Mouse (Mus musculus): ENCODE data around the gene Slc44a1. TPM values are rescaled to one million over a fixed set of nuclear protein-coding genes. Genes with fewer than 3 reads are reported as not detected.

The Slc44a1 gene
- total and polyA plus RNA-seq, 2 experiments, result 16.3 to 32.9 TPM

- H3K27me3 ChIP-seq (ENCODE audit: control insufficient read depth, insufficient read depth, low read length), result no peaks in the 10 kb centered on the region
- TF ChIP-seq POLR2A (IDR thresholded peaks at IDR 0.05; ENCODE audit: extremely low read depth, insufficient read depth, low read length) (no peak), CTCF (IDR thresholded peaks at IDR 0.05; ENCODE audit: low read depth, low read length) (no peak)
- 86% methylated on average over 2 of the region's 2 CpGs for WGBS
These were observed 15.7 kb downstream of the Slc44a1 start for GRCm38 (mm10) chr4:53455885-53456284.

GRCm38 (mm10) chr4:53456570-53456969 is 16.4 kb downstream of the Slc44a1 start:
- no peak for TF ChIP-seq CTCF (IDR thresholded peaks at IDR 0.05; ENCODE audit: low read depth, low read length)
- TF ChIP-seq POLR2A (IDR thresholded peaks at IDR 0.05; ENCODE audit: extremely low read depth, insufficient read depth, low read length), result no peak
- H3K4me3 ChIP-seq (ENCODE audit: insufficient read depth, low read depth, low read length), result no peak overlapping the region
- WGBS, result 93% methylated on average over 6 of the region's 6 CpGs
- no peak overlapping the region for H3K27ac ChIP-seq (replicated peaks; ENCODE audit: insufficient read depth, low read depth, low read length)
- peaks cover 4% of the 10 kb centered on the region for H3K4me1 ChIP-seq (ENCODE audit: control insufficient read depth, insufficient read depth, low read length)
- H3K36me3 ChIP-seq (ENCODE audit: control insufficient read depth, insufficient read depth, low read length), result no peaks in the 10 kb centered on the region
- no peak for DNase-seq (ENCODE audit: extremely low read depth, low read depth, low spot score)
- no peak overlapping the region for H3K9ac ChIP-seq (ENCODE audit: low read depth, low read length)
- H3K79me2 ChIP-seq (ENCODE audit: control insufficient read depth, insufficient read depth, low read length), result peaks cover 40% of the 10 kb centered on the region
- H3K27me3 ChIP-seq (ENCODE audit: control insufficient read depth, insufficient read depth, low read length), result no peaks in the 10 kb centered on the region

More at GRCm38 (mm10) chr4:53455885-53456284, 15.7 kb downstream of the Slc44a1 start:
- Histone ChIP-seq H3K4me1 (ENCODE audit: control insufficient read depth, insufficient read depth, low read length) (peaks cover 6% of the 10 kb centered on the region), H3K4me3 (ENCODE audit: insufficient read depth, low read depth, low read length) (no peak overlapping the region), H3K79me2 (ENCODE audit: control insufficient read depth, insufficient read depth, low read length) (peaks cover 38% of the 10 kb centered on the region), H3K36me3 (ENCODE audit: control insufficient read depth, insufficient read depth, low read length) (no peaks in the 10 kb centered on the region), H3K9ac (ENCODE audit: low read depth, low read length) (no peak overlapping the region), H3K27ac (replicated peaks; ENCODE audit: insufficient read depth, low read depth, low read length) (no peak overlapping the region)
- no peak for DNase-seq (ENCODE audit: extremely low read depth, low read depth, low spot score)

GRCm38 (mm10) chr4:53458503-53458902 is 18.3 kb downstream of the Slc44a1 start:
- H3K4me1 ChIP-seq (ENCODE audit: control insufficient read depth, insufficient read depth, low read length), result no peaks in the 10 kb centered on the region
- H3K4me3 ChIP-seq (ENCODE audit: insufficient read depth, low read depth, low read length), result no peak overlapping the region
- H3K79me2 ChIP-seq (ENCODE audit: control insufficient read depth, insufficient read depth, low read length), result peaks cover 49% of the 10 kb centered on the region
- WGBS, result 83% methylated on average over 3 of the region's 3 CpGs
- no peak overlapping the region for H3K9ac ChIP-seq (ENCODE audit: low read depth, low read length)
- H3K27ac ChIP-seq (replicated peaks; ENCODE audit: insufficient read depth, low read depth, low read length), result no peak overlapping the region
- no peaks in the 10 kb centered on the region for H3K36me3 ChIP-seq (ENCODE audit: control insufficient read depth, insufficient read depth, low read length)
- no peak for DNase-seq (ENCODE audit: extremely low read depth, low read depth, low spot score)
- no peaks in the 10 kb centered on the region for H3K27me3 ChIP-seq (ENCODE audit: control insufficient read depth, insufficient read depth, low read length)
- TF ChIP-seq CTCF (IDR thresholded peaks at IDR 0.05; ENCODE audit: low read depth, low read length), result no peak
- TF ChIP-seq POLR2A (IDR thresholded peaks at IDR 0.05; ENCODE audit: extremely low read depth, insufficient read depth, low read length), result no peak

GRCm38 (mm10) chr4:53459697-53460096 is 19.5 kb downstream of the Slc44a1 start:
- Histone ChIP-seq H3K36me3 (ENCODE audit: control insufficient read depth, insufficient read depth, low read length) (no peaks in the 10 kb centered on the region), H3K27me3 (ENCODE audit: control insufficient read depth, insufficient read depth, low read length) (no peaks in the 10 kb centered on the region), H3K4me1 (ENCODE audit: control insufficient read depth, insufficient read depth, low read length) (no peaks in the 10 kb centered on the region), H3K79me2 (ENCODE audit: control insufficient read depth, insufficient read depth, low read length) (peaks cover 49% of the 10 kb centered on the region), H3K4me3 (ENCODE audit: insufficient read depth, low read depth, low read length) (no peak overlapping the region), H3K9ac (ENCODE audit: low read depth, low read length) (no peak overlapping the region), H3K27ac (replicated peaks; ENCODE audit: insufficient read depth, low read depth, low read length) (no peak overlapping the region)
- TF ChIP-seq CTCF (IDR thresholded peaks at IDR 0.05; ENCODE audit: low read depth, low read length) (no peak), POLR2A (IDR thresholded peaks at IDR 0.05; ENCODE audit: extremely low read depth, insufficient read depth, low read length) (no peak)
- no peak for DNase-seq (ENCODE audit: extremely low read depth, low read depth, low spot score)
- 92% methylated on average over 7 of the region's 7 CpGs for WGBS

GRCm38 (mm10) chr4:53461026-53461425 is 20.8 kb downstream of the Slc44a1 start:
- H3K27me3 ChIP-seq (ENCODE audit: control insufficient read depth, insufficient read depth, low read length), result no peaks in the 10 kb centered on the region

GRCm38 (mm10) chr4:53462069-53462468 is 21.9 kb downstream of the Slc44a1 start:
- H3K9ac ChIP-seq (ENCODE audit: low read depth, low read length), result no peak overlapping the region
- no peak for TF ChIP-seq POLR2A (IDR thresholded peaks at IDR 0.05; ENCODE audit: extremely low read depth, insufficient read depth, low read length)
- TF ChIP-seq CTCF (IDR thresholded peaks at IDR 0.05; ENCODE audit: low read depth, low read length), result no peak
- peaks cover 39% of the 10 kb centered on the region for H3K79me2 ChIP-seq (ENCODE audit: control insufficient read depth, insufficient read depth, low read length)
- no peak overlapping the region for H3K27ac ChIP-seq (replicated peaks; ENCODE audit: insufficient read depth, low read depth, low read length)
- no peaks in the 10 kb centered on the region for H3K27me3 ChIP-seq (ENCODE audit: control insufficient read depth, insufficient read depth, low read length)
- H3K4me1 ChIP-seq (ENCODE audit: control insufficient read depth, insufficient read depth, low read length), result no peaks in the 10 kb centered on the region
- no peak overlapping the region for H3K4me3 ChIP-seq (ENCODE audit: insufficient read depth, low read depth, low read length)
- WGBS, result 66% methylated on average over 5 of the region's 5 CpGs
- DNase-seq (ENCODE audit: extremely low read depth, low read depth, low spot score), result no peak
- no peaks in the 10 kb centered on the region for H3K36me3 ChIP-seq (ENCODE audit: control insufficient read depth, insufficient read depth, low read length)

More at GRCm38 (mm10) chr4:53461026-53461425, 20.8 kb downstream of the Slc44a1 start:
- Histone ChIP-seq H3K4me3 (ENCODE audit: insufficient read depth, low read depth, low read length) (no peak overlapping the region), H3K36me3 (ENCODE audit: control insufficient read depth, insufficient read depth, low read length) (no peaks in the 10 kb centered on the region), H3K27ac (replicated peaks; ENCODE audit: insufficient read depth, low read depth, low read length) (no peak overlapping the region), H3K9ac (ENCODE audit: low read depth, low read length) (no peak overlapping the region), H3K4me1 (ENCODE audit: control insufficient read depth, insufficient read depth, low read length) (no peaks in the 10 kb centered on the region), H3K79me2 (ENCODE audit: control insufficient read depth, insufficient read depth, low read length) (peaks cover 45% of the 10 kb centered on the region)
- DNase-seq (ENCODE audit: extremely low read depth, low read depth, low spot score), result no peak
- 97% methylated on average over 4 of the region's 4 CpGs for WGBS
- TF ChIP-seq CTCF (IDR thresholded peaks at IDR 0.05; ENCODE audit: low read depth, low read length), result no peak
